Mouse (Mus musculus): ENCODE measurements around the gene Ugt1a10. TPM values are rescaled to one million over a fixed set of nuclear protein-coding genes. Genes with fewer than 3 reads are reported as not detected.
A peak's percentile ranks its signal among the peaks of the same experiment; 100 is the strongest.

Gene Ugt1a10
- total RNA-seq, 1 experiment from 2014 or later, result not detected

DNA sequence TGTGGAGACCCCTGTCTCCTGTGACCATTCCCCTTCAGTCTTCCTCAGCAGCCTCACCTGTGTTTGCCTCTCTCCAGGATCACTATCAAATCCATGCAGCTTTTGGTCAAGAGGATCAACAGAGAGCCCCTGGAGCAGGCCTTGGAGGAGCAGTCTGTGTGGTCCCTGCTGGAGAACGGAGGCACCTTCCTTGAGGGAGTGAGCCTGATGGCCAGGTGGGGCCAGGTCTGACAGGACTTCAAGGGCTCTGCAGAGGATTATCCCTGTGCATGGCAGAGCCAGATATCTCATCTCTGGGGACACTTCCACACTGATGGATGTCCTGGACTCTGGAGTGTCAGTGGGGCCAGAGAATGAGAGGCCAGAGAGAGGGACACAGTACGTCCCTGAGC lies 200.3 kb downstream of the Ugt1a10 start:
- no peak for DNase-seq

GRCm38 (mm10) chr1:88255989-88256754 lies 201.0 kb downstream of the Ugt1a10 start:
- no peak for DNase-seq

DNA sequence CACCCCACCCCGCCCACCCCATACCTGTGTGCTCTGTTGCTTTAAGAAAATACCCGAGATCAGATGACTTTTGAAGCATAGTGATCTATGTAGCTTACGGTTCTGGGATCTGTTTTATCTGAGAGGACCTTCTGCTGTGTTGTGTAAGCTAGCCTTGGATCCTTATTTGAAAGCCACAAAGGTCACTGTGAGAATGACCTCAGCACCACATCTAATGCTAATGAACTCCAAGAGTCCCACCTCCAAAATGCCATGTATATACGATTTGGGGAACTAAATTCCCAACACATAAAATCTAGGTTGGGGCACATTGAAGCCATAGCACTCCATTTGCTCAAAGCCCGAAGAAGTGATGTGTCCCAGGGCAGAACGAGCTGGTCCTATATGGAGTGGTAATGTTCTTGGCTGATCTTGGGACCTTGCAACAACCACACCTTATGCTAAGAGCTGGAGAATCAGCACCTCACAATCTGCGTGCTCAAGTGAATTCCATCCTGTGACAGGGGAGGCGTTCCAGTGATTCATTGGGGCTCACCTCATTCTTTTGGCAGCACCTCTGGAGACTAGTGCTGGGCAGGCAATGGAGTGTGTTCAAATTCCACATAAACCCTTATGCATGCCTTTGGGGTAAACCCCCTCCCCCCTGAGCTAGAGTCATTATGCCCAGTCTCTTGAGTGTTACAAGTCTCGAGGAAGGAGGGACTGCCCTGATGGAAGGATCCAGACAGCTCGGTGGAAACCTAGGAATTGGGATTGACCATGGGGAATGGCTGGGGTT lies 201.9 kb downstream of the Ugt1a10 start:
- no peak for DNase-seq

DNA sequence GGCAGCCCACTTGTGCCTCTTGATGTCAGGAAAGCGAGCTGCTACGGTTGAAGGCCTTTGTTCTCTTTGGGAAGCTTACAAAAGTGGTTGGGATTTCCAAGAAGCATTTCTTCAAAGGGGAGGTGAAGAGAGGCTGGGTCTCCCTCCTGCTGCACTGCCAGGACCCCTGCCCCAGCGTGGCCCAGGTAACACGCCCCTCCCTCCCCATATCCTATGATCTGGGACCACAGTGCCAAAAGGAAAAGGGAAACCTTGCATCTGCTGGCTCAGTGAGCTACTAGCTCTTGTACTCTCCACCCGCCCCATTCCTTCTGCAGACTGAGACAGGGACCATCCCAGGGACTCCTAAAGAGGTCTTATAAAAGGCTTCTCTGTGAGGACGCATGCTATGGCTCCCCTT lies 202.5 kb downstream of the Ugt1a10 start:
- DNase-seq, result no peak

- no peak for DNase-seq
Measured at GRCm38 (mm10) chr1:88258361-88258760, 203.2 kb downstream of the Ugt1a10 start.

DNA sequence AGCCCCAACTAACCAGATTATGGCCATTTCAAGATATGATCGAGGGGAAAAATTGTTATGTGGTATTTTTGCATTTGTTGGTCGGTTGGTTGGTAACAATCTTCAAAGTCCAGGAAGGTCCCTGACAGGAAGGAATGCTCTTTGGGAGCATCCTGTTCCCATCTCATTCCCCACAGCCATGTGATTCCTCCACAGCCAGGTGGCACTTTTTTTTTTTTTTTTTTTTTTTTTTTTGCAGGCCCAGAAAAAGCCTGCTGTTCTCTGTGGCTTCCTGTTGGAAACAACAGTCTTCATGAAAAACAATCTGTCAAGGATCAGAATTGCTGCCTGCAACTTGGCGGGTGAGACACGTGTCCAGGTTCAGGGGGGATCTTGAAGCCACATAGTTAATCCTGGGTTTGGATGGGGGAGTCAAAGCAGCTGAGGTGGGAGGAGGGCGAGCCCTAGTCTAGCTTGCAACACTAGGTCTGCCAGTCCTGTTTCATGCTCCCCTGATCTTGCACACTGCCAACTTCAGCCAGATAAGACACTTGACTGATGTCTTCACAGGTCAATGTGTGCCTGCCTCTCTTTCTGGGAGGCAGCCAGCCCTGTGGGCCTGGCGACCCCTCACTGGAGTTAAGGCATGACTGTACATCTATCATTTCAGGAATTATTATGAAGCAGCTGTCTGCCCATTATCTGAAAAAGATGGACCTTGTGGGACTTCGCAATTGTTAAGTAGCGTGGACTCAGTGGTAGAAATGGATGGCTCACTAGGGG lies 203.9 kb downstream of the Ugt1a10 start:
- no peak for DNase-seq

GRCm38 (mm10) chr1:88259643-88260024 lies 204.4 kb downstream of the Ugt1a10 start:
- no peak for DNase-seq

DNA sequence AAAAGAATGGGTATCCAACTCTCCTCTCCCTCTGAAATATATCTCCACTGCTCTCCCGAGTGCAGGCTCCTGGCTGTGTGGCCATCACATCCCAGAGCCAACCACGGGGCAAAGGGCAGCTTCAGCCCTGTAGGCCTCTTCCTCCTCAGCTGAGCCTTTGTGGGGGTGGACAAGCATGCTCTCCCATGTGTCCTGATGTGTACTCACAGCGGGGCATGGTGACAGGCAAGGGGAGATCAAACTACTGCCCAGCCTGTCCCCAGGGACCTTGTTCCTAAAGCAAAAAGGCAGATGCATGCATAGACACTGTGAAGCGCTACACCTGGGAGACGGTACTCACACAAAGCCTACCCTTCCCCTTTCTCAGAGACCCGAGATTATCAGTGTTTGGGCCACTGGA lies 204.9 kb downstream of the Ugt1a10 start:
- no peak for DNase-seq

GRCm38 (mm10) chr1:88260604-88261377 lies 205.6 kb downstream of the Ugt1a10 start:
- no peak for DNase-seq

DNA sequence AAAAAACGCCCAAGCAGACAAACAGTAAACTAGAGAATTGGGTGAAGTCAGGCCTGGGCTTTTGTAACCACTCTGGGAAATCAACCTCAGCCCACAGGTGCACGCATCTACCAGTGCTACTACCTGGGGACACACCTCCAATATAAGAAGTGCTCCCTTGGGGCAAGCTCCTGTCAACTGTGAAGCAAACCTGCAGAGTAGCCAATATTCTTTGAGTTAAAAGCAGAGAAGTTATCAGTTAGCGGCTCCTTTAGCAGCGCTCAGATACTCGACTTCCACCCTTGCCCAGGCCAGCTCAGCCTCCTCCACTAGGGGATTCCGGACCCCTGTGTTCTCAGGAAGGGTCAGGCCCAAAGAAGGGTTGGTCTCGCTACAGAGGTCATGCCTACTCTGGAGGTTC lies 206.5 kb downstream of the Ugt1a10 start:
- no peak for DNase-seq

- peak; percentile 83 for DNase-seq
Measured at GRCm38 (mm10) chr1:88262255-88262654, 207.1 kb downstream of the Ugt1a10 start.

DNA sequence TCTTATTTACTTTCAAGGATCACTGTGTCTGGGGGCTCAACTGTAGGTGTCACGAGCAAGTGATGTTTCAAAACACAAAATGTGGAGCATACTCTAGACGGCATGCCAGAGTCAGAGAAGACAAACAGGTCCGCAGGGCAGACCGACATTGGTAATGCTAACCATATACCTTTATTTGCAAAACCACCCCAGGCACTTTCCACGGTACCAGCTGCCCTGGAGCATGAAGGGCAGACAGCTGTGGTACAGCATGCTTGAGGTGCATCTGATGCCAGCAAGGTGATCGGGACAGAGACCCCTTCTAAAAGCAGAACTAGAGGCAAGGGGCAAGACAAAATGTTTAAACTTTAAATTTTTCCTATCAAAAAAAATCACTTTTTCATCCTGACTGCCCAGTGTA lies 207.8 kb downstream of the Ugt1a10 start:
- DNase-seq, result no peak

DNA sequence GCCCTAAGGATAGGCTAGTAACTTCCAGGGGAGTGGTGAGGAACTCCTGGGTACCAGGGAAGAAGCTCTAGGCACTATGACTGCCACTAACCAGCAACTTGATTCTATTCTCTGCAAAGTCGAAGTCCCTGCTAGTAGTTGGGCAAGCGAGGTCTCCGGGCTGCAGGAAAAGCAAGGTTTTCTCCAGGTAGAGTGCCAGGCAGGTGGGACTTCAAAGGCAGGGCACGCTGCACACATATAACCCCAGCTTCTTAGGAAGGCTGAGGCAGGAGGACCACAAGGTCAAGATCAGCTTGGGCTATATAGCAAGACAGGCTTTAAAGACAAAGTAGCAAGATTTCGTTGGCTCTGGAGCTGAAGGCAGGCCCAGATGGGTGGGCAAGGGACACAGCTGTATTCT lies 208.6 kb downstream of the Ugt1a10 start:
- DNase-seq, result no peak

DNA sequence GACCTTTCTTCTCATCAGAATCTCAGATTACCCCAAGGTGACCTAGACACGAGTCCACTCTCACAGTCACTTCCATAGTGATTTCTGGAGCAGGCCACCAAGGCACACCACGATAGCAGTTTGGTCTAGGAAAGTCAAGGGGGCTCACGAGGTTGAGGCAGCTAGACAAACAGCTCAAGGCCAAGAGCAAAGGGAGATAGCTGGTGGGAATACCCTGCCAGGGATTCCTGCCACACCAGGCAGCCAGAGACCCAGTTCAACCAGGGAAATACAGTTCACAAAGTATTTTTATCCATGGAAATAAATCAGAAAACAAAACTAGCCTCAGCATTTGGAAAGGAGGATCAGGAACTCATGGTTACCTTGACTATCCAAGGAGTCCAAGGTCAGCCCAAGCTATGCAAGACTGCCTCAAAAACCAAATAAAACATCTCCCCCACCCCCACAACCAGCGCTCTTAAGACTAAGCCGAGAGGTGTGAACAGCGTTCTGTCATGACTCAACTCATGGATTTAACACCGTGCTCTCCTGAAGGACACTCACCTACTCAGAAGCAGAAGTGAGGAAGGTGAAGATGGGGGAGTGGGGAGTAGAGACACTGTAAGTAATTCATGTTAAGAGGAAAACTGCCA lies 209.2 kb downstream of the Ugt1a10 start:
- DNase-seq, result no peak

DNA sequence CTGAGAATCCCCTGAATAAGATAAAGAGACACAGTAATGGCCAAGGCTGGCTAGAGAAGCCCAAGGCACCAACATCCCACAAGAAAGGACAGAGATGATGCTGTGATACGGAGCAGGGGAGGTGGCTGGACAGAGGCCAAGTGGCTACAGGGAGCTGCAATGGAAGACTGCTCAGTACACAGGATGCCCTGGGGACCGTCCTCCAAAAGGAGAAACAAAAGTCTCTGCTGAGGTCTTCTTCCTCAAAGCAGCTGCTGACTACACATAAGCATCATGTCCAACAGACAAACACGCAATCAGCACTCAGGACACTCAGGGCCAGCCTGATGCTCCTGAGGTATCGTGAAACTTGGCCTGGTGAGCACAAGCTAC lies 209.7 kb downstream of the Ugt1a10 start:
- DNase-seq, result no peak

- DNase-seq, result no peak
Measured at GRCm38 (mm10) chr1:88266123-88266522, 210.9 kb downstream of the Ugt1a10 start.

- DNase-seq, result no peak
Measured at GRCm38 (mm10) chr1:88267489-88267888, 212.3 kb downstream of the Ugt1a10 start.

DNA sequence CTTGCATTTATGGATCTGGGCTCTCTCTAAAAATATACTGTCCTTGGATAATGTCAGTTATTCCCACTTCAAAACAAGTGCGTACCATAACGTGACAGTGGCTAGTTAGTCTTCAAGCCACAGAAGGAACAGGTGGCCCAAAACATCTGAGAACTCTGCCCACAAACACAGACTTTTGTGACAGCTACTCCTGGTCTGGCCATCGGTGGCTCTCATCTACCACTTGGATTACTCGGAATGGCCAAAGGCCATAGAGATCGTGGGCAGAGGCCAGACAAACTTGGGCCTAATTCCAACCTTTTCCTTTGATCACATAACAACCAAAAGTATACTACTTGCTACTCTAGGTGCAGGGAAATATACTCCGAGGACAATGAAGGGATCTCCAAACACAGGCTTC lies 212.9 kb downstream of the Ugt1a10 start:
- no peak for DNase-seq

Data from adrenal gland, postnatal 25 days (tissue).